Mouse (Mus musculus): ENCODE measurements around the gene Crybg3.

GRCm38 (mm10) chr16:59534349-59534748, 66.4 kb downstream of the Crybg3 start:
- no peak for TF ChIP-seq POLR2A (IDR thresholded peaks at IDR 0.05; ENCODE audit: borderline replicate concordance, low read depth, low read length)
- no peak for TF ChIP-seq CTCF (IDR thresholded peaks at IDR 0.05; ENCODE audit: low read depth, low read length)
